Mouse (Mus musculus) neural tube, embryonic 12.5 days (tissue): ENCODE measurements around the gene Fau. TPM values are rescaled to one million over a fixed set of nuclear protein-coding genes. Genes with fewer than 3 reads are reported as not detected.

ENCODE experiments used
- ATAC-seq: fragments of 200-750 bp; cut with Nextera tagmentation; 2 replicates; pipeline ENCODE4 v1.8.0; 2017; ENCODE audit warnings: low read depth, mild to moderate bottlenecking, moderate TSS enrichment, moderate library complexity; ENCODE audit not compliant: low FRiP score
- H3K27ac ChIP-seq: fragments of 300-500 bp; sonication (generic); 2 replicates; pipeline ENCODE4 v1.5.1; 2016
- H3K27me3 ChIP-seq: fragments of 300-500 bp; sonication (generic); replicated peaks from 2 replicates; pipeline ENCODE4 v1.6.1; 2016; ENCODE audit warnings: mild to moderate bottlenecking
- H3K36me3 ChIP-seq: fragments of 300-500 bp; sonication (generic); 2 replicates; pipeline ENCODE4 v1.6.1; 2016; ENCODE audit warnings: mild to moderate bottlenecking
- H3K4me1 ChIP-seq: fragments of 300-500 bp; sonication (generic); 2 replicates; pipeline ENCODE4 v1.6.1; 2016
- H3K4me2 ChIP-seq: fragments of 300-500 bp; sonication (generic); replicated peaks from 2 replicates; pipeline ENCODE4 v1.6.1; 2016; ENCODE audit warnings: mild to moderate bottlenecking
- H3K4me3 ChIP-seq: fragments of 300-500 bp; sonication (generic); 2 replicates; pipeline ENCODE4 v1.5.1; 2016
- H3K9ac ChIP-seq: fragments of 300-500 bp; sonication (generic); 2 replicates; pipeline ENCODE4 v1.6.1; 2016; ENCODE audit warnings: mild to moderate bottlenecking
- H3K9me3 ChIP-seq: fragments of 300-500 bp; sonication (generic); 2 replicates; pipeline ENCODE4 v1.6.1; 2016; ENCODE audit warnings: mild to moderate bottlenecking
- WGBS: fragments of 180-500 bp; shearing (Covaris S2); methylation state at CpG from one replicate; pipeline ENCODE4 v1.1.7; 2016; 5-methylcytosine and 5-hydroxymethylcytosine counted together
- polyA plus RNA-seq: library from polyadenylated mRNA; unstranded; fragments of >200 nt; fragmentation: Nextera tagmentation; extraction: Ambion mirVana; gene quantifications from 2 replicates; pipeline ENCODE4 v1.2.1, GENCODE M21; 2016

Fau gene
- 635 and 643 TPM in 2 replicates for polyA plus RNA-seq

DNA sequence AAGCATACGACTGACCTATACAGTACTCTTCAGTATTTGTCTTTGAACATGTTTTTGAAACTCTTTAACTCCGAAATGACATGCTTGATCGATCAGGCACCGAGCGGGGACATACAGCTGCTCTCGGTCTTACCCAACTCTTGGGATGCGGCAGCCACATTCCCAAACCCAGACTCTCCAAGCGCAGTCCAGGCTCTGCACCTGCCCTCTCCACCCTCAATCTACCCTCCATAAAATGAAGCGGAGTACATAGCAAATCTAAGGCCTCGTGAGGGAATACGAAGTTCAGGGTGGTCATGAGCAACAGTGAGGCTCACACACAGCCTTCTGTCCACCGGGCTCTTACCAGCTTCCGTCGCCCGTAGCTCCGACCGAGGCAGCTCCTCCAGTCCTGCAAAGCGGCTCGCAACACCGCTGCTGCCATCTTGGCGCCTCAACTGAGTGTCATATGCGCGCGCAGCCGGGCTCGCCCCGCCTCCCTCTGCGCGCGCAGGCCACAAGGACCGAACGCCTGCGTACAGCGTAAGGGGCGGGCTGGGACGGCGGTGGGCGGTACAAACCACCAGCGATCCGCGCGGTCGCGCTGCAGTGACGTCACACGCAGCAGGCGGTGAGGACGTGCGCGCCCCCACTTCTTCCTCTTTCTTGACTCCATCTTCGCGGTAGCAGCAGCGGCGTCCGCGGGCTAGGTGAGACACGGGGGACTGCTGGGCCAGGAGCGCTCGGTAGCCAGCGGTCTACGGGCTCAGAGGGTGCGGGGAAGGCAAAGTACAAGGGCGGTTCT lies at the start of gene Fau, which contains the start of gene Mrpl49:
TSS of gene Fau (plus strand) at position 532 of the 784 bp plus-strand sequence.
TSS of gene Mrpl49 (minus strand) at position 473 of the 784 bp plus-strand sequence.
- Histone ChIP-seq H3K4me2 (peak within 1 kb of the TSS; percentile 84), H3K9me3 (no peaks in the 10 kb centered on the region), H3K27me3 (no peaks in the 10 kb centered on the region), H3K27ac (peak within 1 kb of the TSS; percentile 42; the same call in 1 of the 2 replicates), H3K4me3 (peak within 1 kb of the TSS; percentile 85), H3K36me3 (peaks cover 44% of the 10 kb centered on the region), H3K9ac (peak within 1 kb of the TSS; percentile 83), H3K4me1 (peaks cover 33% of the 10 kb centered on the region)
- under 1% methylated on average over 63 of the region's 63 CpGs for WGBS
- peak; percentile 80 for ATAC-seq

DNA sequence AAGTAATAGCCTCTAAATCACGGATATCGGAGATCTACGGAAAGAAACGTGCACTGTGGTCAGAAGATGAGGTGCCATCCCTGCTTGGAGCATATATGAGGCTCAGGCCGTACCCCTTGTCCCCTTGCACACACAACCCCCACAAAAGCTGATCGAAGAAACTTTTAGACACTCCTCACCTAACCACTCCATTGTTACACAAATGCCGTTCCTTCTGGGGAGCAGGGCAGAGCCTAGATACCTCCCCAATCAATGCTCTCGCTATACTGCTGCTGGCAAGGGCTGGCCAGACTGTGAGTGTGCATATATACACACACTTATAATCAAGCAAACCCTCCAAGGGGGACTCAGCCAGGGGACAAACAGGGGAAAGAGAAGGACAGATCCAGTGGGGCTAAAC lies 48.5 kb upstream of the Fau start:
- Histone ChIP-seq H3K4me1 (no peaks in the 10 kb centered on the region), H3K9me3 (no peaks in the 10 kb centered on the region), H3K4me2 (no peak overlapping the region), H3K36me3 (no peaks in the 10 kb centered on the region), H3K4me3 (no peak overlapping the region), H3K9ac (no peak overlapping the region), H3K27ac (no peak overlapping the region), H3K27me3 (peaks cover 9% of the 10 kb centered on the region; the same call in 1 of the 2 replicates)
- 77% methylated on average over 8 of the region's 8 CpGs for WGBS
- ATAC-seq: no peak

DNA sequence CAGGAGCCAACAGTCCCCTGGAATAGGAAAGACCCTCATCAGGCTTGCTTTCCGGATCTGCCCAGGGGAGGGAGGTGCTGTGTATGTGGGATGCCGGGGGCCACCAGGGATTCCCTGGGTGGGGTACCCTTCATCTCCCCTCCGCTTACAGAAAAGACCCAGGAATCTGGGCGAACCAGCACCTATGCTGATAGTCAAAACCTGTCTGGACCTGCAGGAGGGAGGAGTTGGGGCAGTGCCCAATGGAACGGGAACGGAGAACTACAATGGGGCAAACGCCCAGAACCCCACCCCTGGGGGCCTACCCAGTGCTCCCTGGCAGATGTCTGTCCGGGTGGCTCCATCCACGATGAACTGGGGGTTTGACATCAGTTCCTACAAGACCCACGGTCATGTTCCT lies 44.0 kb upstream of the Fau start:
- Histone ChIP-seq H3K27ac (no peak overlapping the region), H3K36me3 (no peaks in the 10 kb centered on the region), H3K27me3 (peaks cover 39% of the 10 kb centered on the region), H3K9ac (no peak overlapping the region), H3K4me3 (no peak overlapping the region), H3K9me3 (no peaks in the 10 kb centered on the region), H3K4me2 (no peak overlapping the region), H3K4me1 (peaks cover 14% of the 10 kb centered on the region)
- ATAC-seq: no peak
- WGBS: 91% methylated on average over 10 of the region's 10 CpGs

DNA sequence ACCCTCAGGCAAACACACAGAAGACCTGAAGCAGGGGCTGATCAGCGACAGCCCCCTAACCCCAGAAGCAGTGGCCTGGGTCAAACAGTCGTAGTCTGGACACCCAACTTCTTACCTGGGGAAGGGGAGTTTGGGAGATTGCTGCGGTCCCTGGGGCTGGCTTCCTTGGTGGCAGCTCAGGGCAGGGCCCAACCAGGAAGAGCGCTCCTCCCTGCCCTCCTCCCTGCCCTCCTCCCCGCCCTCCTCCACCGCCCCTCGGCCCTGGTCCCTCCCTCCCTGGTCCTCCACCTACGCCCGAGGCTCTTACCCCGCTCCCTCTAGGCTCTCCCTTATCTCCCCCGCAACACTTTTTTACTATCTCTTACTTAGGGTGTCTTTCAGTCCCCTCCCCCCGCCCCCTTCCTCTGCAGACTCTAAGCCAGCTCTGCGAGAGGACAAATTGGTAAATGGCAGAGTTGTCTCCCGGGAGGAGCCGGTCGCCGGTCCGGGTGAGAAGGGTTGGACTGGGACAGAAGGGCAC lies 42.6 kb upstream of the Fau start:
- no peaks in the 10 kb centered on the region for H3K9me3 ChIP-seq
- no peak overlapping the region for H3K27ac ChIP-seq
- ATAC-seq: peak; percentile 65
- WGBS: 3% methylated on average over 14 of the region's 18 CpGs
- no peaks in the 10 kb centered on the region for H3K36me3 ChIP-seq
- peaks cover 39% of the 10 kb centered on the region for H3K27me3 ChIP-seq
- peaks cover 14% of the 10 kb centered on the region for H3K4me1 ChIP-seq
- peak overlapping the region; percentile 47 for H3K4me3 ChIP-seq
- H3K9ac ChIP-seq: peak overlapping the region; percentile 63
- peak overlapping the region; percentile 82 for H3K4me2 ChIP-seq

DNA sequence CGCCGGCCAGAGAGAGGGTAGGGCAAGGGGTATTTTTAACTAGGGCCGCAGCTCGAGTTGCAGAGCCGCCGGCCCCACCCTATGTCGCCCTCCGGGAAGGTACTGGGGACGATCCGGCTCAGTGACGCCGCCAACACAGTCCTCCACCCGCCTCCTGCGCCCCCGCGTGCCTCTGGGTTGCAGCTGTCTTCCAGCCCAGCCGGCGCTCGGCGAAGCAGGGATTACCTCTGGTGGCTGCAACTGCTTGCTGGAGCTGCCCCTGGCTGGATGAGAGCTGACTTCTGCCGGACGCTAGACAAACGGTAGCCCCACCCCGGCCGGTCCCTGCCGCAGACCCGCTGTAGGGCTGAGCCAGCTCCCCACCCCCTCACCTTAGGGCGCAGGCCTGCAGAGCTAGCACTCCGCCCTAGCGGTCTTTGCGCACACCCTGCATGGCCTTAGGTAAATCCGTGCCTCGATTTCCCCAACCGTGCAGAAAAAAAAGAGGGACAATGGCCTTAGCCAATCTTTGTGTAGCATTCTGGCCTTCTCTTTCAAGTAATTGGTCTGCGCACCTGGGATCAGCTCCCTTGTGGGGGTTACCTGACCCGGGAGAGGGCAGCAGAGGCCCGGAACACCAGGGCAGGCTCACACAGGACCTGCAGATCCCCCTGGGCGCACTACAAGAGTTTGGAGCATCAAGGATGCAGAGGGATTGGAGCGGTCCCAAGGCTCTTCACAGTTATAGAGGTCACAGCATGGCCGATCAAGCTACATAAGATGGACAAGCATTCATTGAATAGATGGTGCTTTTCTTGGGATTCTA lies 41.9 kb upstream of the Fau start, which contains the start of gene Capn1:
TSS of gene Capn1 (minus strand) at position 387 of the 805 bp plus-strand sequence.
- Histone ChIP-seq H3K4me2 (peak within 1 kb of the TSS; percentile 82), H3K4me3 (peak within 1 kb of the TSS; percentile 47), H3K36me3 (no peaks in the 10 kb centered on the region), H3K9ac (peak within 1 kb of the TSS; percentile 63), H3K27ac (no peak within 1 kb of the TSS), H3K4me1 (peaks cover 14% of the 10 kb centered on the region), H3K9me3 (no peaks in the 10 kb centered on the region), H3K27me3 (peaks cover 39% of the 10 kb centered on the region)
- ATAC-seq: peak; percentile 71
- WGBS: 4% methylated on average over 40 of the region's 40 CpGs

DNA sequence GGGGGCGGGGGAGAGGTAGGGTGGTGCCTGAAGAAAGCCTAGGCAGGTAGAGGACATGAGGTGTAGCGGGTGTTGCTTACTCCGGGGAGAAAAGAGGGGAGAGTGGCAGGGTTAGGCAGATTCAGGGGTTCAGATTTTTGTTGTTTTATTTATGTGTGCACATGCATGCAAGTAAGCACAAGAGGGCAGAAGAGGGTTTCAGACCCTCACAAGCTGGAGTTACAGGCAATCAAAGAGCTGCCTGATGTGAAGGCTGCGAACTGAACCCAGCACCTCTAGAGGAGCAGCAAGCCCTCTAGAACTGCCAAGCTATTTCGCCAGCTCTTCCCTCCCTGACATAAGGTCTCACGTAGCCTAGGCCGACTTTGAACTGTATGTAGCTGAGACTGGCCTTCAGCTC lies 41.1 kb upstream of the Fau start:
- ATAC-seq: no peak
- no peaks in the 10 kb centered on the region for H3K36me3 ChIP-seq
- H3K4me1 ChIP-seq: peaks cover 14% of the 10 kb centered on the region
- WGBS: 45% methylated on average over 7 of the region's 7 CpGs
- H3K27me3 ChIP-seq: peaks cover 39% of the 10 kb centered on the region
- H3K9ac ChIP-seq: no peak overlapping the region
- H3K9me3 ChIP-seq: no peaks in the 10 kb centered on the region
- H3K4me3 ChIP-seq: no peak overlapping the region
- H3K4me2 ChIP-seq: peak overlapping the region; percentile 82; the same call in 1 of the 2 replicates
- no peak overlapping the region for H3K27ac ChIP-seq

DNA sequence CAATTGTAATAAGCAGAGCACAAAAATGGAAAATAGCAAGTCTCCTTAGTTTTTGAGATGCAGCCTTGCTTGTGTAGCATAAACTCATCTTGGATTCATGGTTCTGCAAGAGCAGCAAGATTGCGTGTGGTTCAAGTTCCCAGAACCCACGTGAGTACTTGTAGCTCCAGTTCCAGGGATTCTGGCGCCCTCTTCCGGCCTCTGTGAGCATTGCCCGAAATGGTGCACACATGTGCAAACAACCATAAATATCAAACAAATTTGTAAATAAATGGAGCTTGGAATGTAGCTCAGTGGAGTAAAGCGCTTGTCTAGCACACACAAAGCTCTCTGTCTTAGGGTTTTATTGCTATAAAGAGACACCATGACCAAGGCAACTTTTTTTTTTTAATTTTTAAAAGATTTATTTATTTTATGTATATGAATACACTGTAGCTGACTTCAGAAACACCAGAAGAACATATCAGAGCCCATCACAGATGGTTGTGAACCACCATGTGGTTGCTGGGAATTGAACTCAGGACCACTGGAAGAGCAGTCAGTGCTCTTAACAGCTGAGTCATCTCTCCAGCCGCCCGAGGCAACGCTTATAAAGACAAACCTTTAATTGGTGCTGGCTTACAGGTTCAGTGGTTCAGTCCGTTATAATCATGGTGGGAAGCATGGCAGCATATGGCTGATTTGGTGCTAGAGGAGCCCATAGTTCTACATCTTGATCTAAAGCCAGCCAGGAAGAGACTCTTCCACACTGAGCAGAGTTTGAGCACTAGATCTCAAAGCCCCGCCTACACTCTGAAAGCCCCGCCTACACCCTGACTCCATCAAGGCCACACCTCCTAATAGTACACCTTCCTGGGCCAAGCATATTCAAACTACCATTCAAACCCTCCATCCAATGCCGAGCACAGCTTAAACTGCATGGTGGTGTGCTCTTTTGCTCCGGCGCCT lies 39.2 kb upstream of the Fau start:
- no peaks in the 10 kb centered on the region for H3K9me3 ChIP-seq
- no peak overlapping the region for H3K27ac ChIP-seq
- no peaks in the 10 kb centered on the region for H3K36me3 ChIP-seq
- H3K4me1 ChIP-seq: peaks cover 14% of the 10 kb centered on the region
- no peak overlapping the region for H3K9ac ChIP-seq
- WGBS: 32% methylated on average over 15 of the region's 15 CpGs
- H3K4me2 ChIP-seq: no peak overlapping the region
- peaks cover 37% of the 10 kb centered on the region for H3K27me3 ChIP-seq
- H3K4me3 ChIP-seq: no peak overlapping the region
- no peak for ATAC-seq

DNA sequence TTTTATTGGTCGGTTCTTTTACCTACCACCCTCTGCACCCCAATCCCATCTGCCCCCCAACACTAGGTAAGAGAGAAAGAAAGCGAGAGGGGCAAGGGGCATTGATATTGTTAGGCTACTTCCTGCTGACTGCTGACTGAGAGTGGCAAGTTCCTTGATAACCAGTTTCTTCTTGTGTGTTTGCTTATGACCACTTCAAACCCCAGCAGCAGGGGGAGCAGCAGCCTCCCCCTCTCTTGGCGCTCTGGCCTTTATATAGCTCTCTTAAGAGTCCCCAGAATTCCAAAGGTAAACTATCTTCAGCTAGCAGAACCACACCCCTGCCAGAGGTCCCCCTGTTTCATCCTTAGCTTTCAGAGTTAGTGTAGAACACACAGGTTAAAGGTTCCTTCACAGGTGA lies 37.4 kb upstream of the Fau start:
- Histone ChIP-seq H3K27ac (no peak overlapping the region), H3K9ac (no peak overlapping the region), H3K4me1 (peaks cover 8% of the 10 kb centered on the region), H3K4me3 (no peak overlapping the region), H3K27me3 (peaks cover 21% of the 10 kb centered on the region), H3K36me3 (no peaks in the 10 kb centered on the region), H3K9me3 (no peaks in the 10 kb centered on the region), H3K4me2 (no peak overlapping the region)
- ATAC-seq: no peak
- 58% methylated on average over 3 of the region's 3 CpGs for WGBS

DNA sequence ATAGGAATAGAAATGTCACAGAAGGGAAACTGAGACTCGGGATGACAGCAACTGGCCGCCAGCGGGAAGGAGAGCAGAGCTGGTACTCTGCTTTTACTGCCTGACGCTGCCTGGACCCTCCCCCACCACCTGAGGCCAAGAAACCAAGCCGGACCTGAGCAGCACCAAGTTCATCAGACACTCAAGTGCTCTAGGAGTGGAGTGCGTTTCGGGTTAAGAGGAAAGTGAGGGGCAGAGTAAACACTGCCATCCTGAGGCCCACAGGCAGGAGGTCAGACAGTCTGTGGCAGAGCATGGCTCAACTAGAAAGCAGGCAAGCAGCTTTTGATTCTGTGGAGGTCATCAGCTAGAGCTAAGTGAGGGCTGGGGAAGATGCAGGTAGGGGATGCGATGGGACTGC lies 34.6 kb upstream of the Fau start:
- Histone ChIP-seq H3K4me3 (no peak overlapping the region), H3K27ac (no peak overlapping the region), H3K9me3 (no peaks in the 10 kb centered on the region), H3K9ac (no peak overlapping the region), H3K4me1 (no peaks in the 10 kb centered on the region), H3K27me3 (no peaks in the 10 kb centered on the region), H3K4me2 (no peak overlapping the region), H3K36me3 (no peaks in the 10 kb centered on the region)
- no peak for ATAC-seq
- WGBS: 71% methylated on average over 8 of the region's 8 CpGs

DNA sequence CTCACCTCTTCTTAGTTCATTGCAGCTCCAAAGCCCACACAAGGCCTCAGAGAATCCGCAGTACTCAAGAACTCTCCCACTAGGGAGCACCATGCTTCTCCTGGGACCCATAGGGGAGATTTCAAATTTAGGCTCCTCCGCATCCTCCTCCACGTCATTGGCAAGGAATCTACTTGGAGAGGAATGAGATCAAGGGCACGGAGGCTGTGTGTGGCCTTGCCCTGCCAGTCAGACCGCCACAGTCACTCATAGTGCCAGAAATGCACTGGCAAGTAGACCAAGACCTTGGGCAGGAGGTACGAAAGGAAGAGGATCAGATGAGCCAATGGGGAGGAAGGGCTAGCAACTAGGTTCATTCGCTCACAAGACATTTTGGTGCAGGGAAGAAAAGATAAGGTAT lies 33.7 kb upstream of the Fau start:
- 87% methylated on average over 7 of the region's 7 CpGs for WGBS
- H3K9ac ChIP-seq: no peak overlapping the region
- no peaks in the 10 kb centered on the region for H3K9me3 ChIP-seq
- no peaks in the 10 kb centered on the region for H3K4me1 ChIP-seq
- H3K36me3 ChIP-seq: no peaks in the 10 kb centered on the region
- no peak overlapping the region for H3K4me3 ChIP-seq
- H3K4me2 ChIP-seq: no peak overlapping the region
- no peak overlapping the region for H3K27ac ChIP-seq
- no peak for ATAC-seq
- H3K27me3 ChIP-seq: no peaks in the 10 kb centered on the region

DNA sequence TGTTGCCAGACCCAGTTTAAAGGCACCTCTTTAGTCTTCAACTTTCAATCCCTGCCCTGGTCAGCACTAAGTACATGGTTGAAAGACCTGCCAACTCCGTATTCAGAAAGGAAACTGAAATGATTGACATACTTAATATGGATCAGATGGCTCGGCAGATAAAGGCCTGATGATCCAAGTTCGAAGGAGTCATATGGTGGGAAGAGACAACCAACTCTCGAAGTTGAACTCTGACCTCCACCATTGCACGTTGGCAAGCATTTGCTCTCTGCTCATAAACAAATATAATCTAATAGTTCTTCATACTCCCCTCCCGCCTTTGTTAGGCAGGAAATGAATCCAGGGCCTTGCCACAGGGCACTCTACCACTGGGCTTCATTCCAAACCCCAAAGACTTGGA lies 28.7 kb upstream of the Fau start:
- ATAC-seq: no peak
- Histone ChIP-seq H3K36me3 (no peaks in the 10 kb centered on the region), H3K27ac (no peak overlapping the region), H3K9ac (no peak overlapping the region), H3K4me3 (no peak overlapping the region), H3K4me2 (no peak overlapping the region), H3K27me3 (no peaks in the 10 kb centered on the region), H3K4me1 (no peaks in the 10 kb centered on the region), H3K9me3 (no peaks in the 10 kb centered on the region)
- 86% methylated on average over 6 of the region's 6 CpGs for WGBS
